Mouse (Mus musculus) liver, adult 2 months (tissue): ENCODE data around the gene Pus7. TPM values are rescaled to one million over a fixed set of nuclear protein-coding genes. Genes with fewer than 3 reads are reported as not detected.
"Not testable (repeated sequence)": the region's sequence is repeated elsewhere in the genome, so short reads cannot be mapped to it uniquely, and the experiment has no call there.

ENCODE experiments used
- DNase-seq: peaks from one replicate; pipeline ENCODE4 v3.0.0-alpha.2; 2011; ENCODE audit warnings: low read depth, low spot score; ENCODE audit errors: extremely low read depth
- H3K27ac ChIP-seq: fragments of 200-500 bp; replicated peaks from 2 replicates; pipeline ENCODE4 v1.5.1; 2012; ENCODE audit warnings: low read depth, mild to moderate bottlenecking, control low read depth, inconsistent platforms, low read length; ENCODE audit not compliant: insufficient read depth
- H3K27me3 ChIP-seq: fragments of 200-500 bp; 2 replicates; pipeline ENCODE4 v1.6.1; 2012; ENCODE audit warnings: mild to moderate bottlenecking, moderate library complexity, low read length, inconsistent platforms; ENCODE audit not compliant: control insufficient read depth, insufficient read depth
- H3K36me3 ChIP-seq: fragments of 200-500 bp; 2 replicates; pipeline ENCODE4 v1.6.1; 2012; ENCODE audit warnings: low read length, inconsistent platforms; ENCODE audit not compliant: control insufficient read depth, insufficient read depth
- H3K4me1 ChIP-seq: fragments of 200-500 bp; 2 replicates; pipeline ENCODE4 v1.6.1; 2011; ENCODE audit warnings: low read length; ENCODE audit not compliant: control insufficient read depth, insufficient read depth
- H3K4me3 ChIP-seq: fragments of 200-500 bp; 2 replicates; pipeline ENCODE4 v1.5.1; 2011; ENCODE audit warnings: low read depth, mild to moderate bottlenecking, control low read depth, low read length, moderate library complexity; ENCODE audit not compliant: insufficient read depth
- H3K79me2 ChIP-seq: fragments of 200-500 bp; 2 replicates; pipeline ENCODE4 v1.6.1; 2012; ENCODE audit warnings: inconsistent platforms, mild to moderate bottlenecking, low read length, moderate library complexity; ENCODE audit not compliant: control insufficient read depth, insufficient read depth
- H3K9ac ChIP-seq: fragments of 200-500 bp; 2 replicates; pipeline ENCODE4 v1.6.1; 2012; ENCODE audit warnings: low read depth, mild to moderate bottlenecking, control low read depth, inconsistent platforms, low read length
- CTCF ChIP-seq: fragments of 200-500 bp; IDR thresholded peaks from 2 replicates; pipeline ENCODE4 v1.5.1; 2011; ENCODE audit warnings: low read depth, low read length, control low read depth
- POLR2A ChIP-seq: fragments of 200-500 bp; IDR thresholded peaks from 2 replicates; pipeline ENCODE4 v1.6.1; 2011; ENCODE audit warnings: low read length, control low read depth; ENCODE audit not compliant: insufficient read depth; ENCODE audit errors: extremely low read depth
- WGBS: fragments of 180-500 bp; shearing (Covaris S2); methylation state at CpG from one replicate; pipeline ENCODE4 v1.1.7; 2018; 5-methylcytosine and 5-hydroxymethylcytosine counted together
- polyA plus RNA-seq: library from polyadenylated mRNA; depleted of rRNA; stranded (reverse); fragments of >200 nt; gene quantifications from 2 replicates; pipeline ENCODE4 v1.2.3, GENCODE M21; 2012
- total RNA-seq: library from RNA; depleted of rRNA; stranded (reverse); fragments of >200 nt; gene quantifications from 2 replicates; pipeline ENCODE4 v1.2.3, GENCODE M21; 2014

Pus7 gene
- total and polyA plus RNA-seq, 2 experiments: 2.6 to 6.0 TPM

GRCm38 (mm10) chr5:23718182-23718534, 65.4 kb downstream of the Pus7 start:
- DNase-seq: no peak
- Histone ChIP-seq H3K9ac (no peak overlapping the region), H3K4me1 (no peaks in the 10 kb centered on the region), H3K27me3 (no peaks in the 10 kb centered on the region; the same call in 1 of the 2 replicates), H3K27ac (no peak overlapping the region), H3K4me3 (no peak overlapping the region), H3K36me3 (no peaks in the 10 kb centered on the region), H3K79me2 (no peaks in the 10 kb centered on the region)
- TF ChIP-seq POLR2A (no peak), CTCF (no peak)
- 56% methylated on average over 1 of the region's 1 CpGs for WGBS

- no peak overlapping the region for H3K9ac ChIP-seq
- no peaks in the 10 kb centered on the region for H3K4me1 ChIP-seq
- H3K27me3 ChIP-seq: no peaks in the 10 kb centered on the region; the same call in 1 of the 2 replicates
- H3K4me3 ChIP-seq: no peak overlapping the region
- H3K27ac ChIP-seq: no peak overlapping the region
- no peaks in the 10 kb centered on the region for H3K79me2 ChIP-seq
- 71% methylated on average over 3 of the region's 3 CpGs for WGBS
- no peak for DNase-seq
- TF ChIP-seq CTCF: no peak
- TF ChIP-seq POLR2A: no peak
- no peaks in the 10 kb centered on the region for H3K36me3 ChIP-seq
Observed at GRCm38 (mm10) chr5:23717469-23718181, 65.9 kb downstream of the Pus7 start.

GRCm38 (mm10) chr5:23713401-23714335, 69.8 kb downstream of the Pus7 start:
- Histone ChIP-seq H3K79me2 (no peaks in the 10 kb centered on the region), H3K9ac (no peak overlapping the region), H3K4me1 (no peaks in the 10 kb centered on the region), H3K36me3 (no peaks in the 10 kb centered on the region; the same call in none of the 2 replicates), H3K4me3 (no peak overlapping the region), H3K27me3 (no peaks in the 10 kb centered on the region), H3K27ac (no peak overlapping the region)
- WGBS: 92% methylated on average over 8 of the region's 8 CpGs
- TF ChIP-seq CTCF: no peak
- TF ChIP-seq POLR2A: no peak
- no peak for DNase-seq

GRCm38 (mm10) chr5:23712130-23713001, 71.1 kb downstream of the Pus7 start:
- peak; percentile 7 for DNase-seq
- WGBS: 4% methylated on average over 60 of the region's 60 CpGs
- Histone ChIP-seq H3K27ac (no peak overlapping the region), H3K4me1 (no peaks in the 10 kb centered on the region), H3K4me3 (peak overlapping the region; percentile 87), H3K9ac (peak overlapping the region; percentile 52), H3K79me2 (no peaks in the 10 kb centered on the region), H3K27me3 (no peaks in the 10 kb centered on the region), H3K36me3 (no peaks in the 10 kb centered on the region; the same call in none of the 2 replicates)
- TF ChIP-seq POLR2A (no peak), CTCF (peak; percentile 24; the same call in 1 of the 2 replicates)

- not testable (repeated sequence) for H3K4me1 ChIP-seq, H3K27me3 ChIP-seq, H3K36me3 ChIP-seq, H3K79me2 ChIP-seq, H3K27ac ChIP-seq
- H3K4me3 ChIP-seq: peak overlapping the region; percentile 87; the same call in 1 of the 2 replicates
- peak overlapping the region; percentile 52; the same call in 1 of the 2 replicates for H3K9ac ChIP-seq
- 26% methylated on average over 6 of the region's 6 CpGs for WGBS
- peak; percentile 6 for DNase-seq
Observed at GRCm38 (mm10) chr5:23711671-23712129, 71.8 kb downstream of the Pus7 start.
